Mouse (Mus musculus) heart, adult 2 months (tissue): Measurements from ENCODE around the gene Inhbb.

ENCODE experiments used
- CTCF ChIP-seq: fragments of 200-600 bp; IDR thresholded peaks from 2 replicates; pipeline ENCODE4 v1.8.1; 2022; ENCODE audit warnings: antibody characterized with exemption, mild to moderate bottlenecking, moderate library complexity
- EP300 ChIP-seq: fragments of 200-500 bp; IDR thresholded peaks from 2 replicates; pipeline ENCODE4 v1.6.1; 2011; ENCODE audit warnings: low read depth, low read length, control low read depth; ENCODE audit not compliant: insufficient read depth
- POLR2A ChIP-seq: fragments of 200-500 bp; IDR thresholded peaks from 2 replicates; pipeline ENCODE4 v1.6.1; 2011; ENCODE audit warnings: mild to moderate bottlenecking, low read depth, low read length, control low read depth; ENCODE audit not compliant: insufficient read depth

DNA sequence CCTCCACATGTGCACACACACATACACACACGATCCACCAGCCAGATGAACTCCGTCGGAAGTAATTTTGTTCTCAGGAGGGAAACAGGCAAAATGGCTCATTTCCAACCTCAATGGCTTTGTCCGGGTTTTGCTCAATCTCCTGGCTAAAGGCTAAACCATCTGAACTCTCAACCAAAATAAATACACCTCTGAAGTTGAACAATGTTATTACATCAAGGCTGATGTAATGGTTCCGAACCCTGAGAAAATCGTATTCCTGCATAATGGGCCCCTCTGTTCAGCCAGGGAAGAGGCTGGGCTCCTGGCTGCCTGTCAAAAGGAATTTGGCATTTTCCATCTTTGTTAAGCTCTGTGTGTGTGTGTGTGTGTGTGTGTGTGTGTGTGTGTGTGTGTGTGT, 15.4 kb upstream of the Inhbb start:
- TF ChIP-seq POLR2A (no peak), CTCF (no peak), EP300 (no peak)
